Mouse (Mus musculus): Measurements from ENCODE around the gene Atrnl1. TPM values are rescaled to one million over a fixed set of nuclear protein-coding genes. Genes with fewer than 3 reads are reported as not detected.

Atrnl1 gene
- polyA plus RNA-seq, 1 experiment from 2014 or later: 7.0 TPM

- no peak overlapping the region for H3K4me2 ChIP-seq
- no peaks in the 10 kb centered on the region for H3K27me3 ChIP-seq (replicated peaks)
- no peak overlapping the region for H3K27ac ChIP-seq (replicated peaks)
- no peak overlapping the region for H3K9ac ChIP-seq (replicated peaks)
- H3K36me3 ChIP-seq: no peaks in the 10 kb centered on the region
- H3K4me3 ChIP-seq (replicated peaks): no peak overlapping the region
- H3K9me3 ChIP-seq (replicated peaks): no peaks in the 10 kb centered on the region
- 93% methylated on average over 6 of the region's 6 CpGs for WGBS
- peaks cover 7% of the 10 kb centered on the region for H3K4me1 ChIP-seq
- ATAC-seq (ENCODE audit: low FRiP score): no peak
Observed at GRCm38 (mm10) chr19:58117595-58117994, 506.8 kb downstream of the Atrnl1 start.

GRCm38 (mm10) chr19:58118141-58118835, 507.5 kb downstream of the Atrnl1 start:
- WGBS: 59% methylated on average over 19 of the region's 19 CpGs

GRCm38 (mm10) chr19:58118864-58119263, 508.0 kb downstream of the Atrnl1 start:
- H3K9me3 ChIP-seq (replicated peaks): no peaks in the 10 kb centered on the region
- 63% methylated on average over 11 of the region's 11 CpGs for WGBS
- H3K36me3 ChIP-seq: no peaks in the 10 kb centered on the region
- no peak overlapping the region for H3K27ac ChIP-seq (replicated peaks)
- H3K4me1 ChIP-seq: peaks cover 7% of the 10 kb centered on the region
- no peak for ATAC-seq (ENCODE audit: low FRiP score)
- no peaks in the 10 kb centered on the region for H3K27me3 ChIP-seq (replicated peaks)
- H3K4me3 ChIP-seq (replicated peaks): no peak overlapping the region
- H3K4me2 ChIP-seq: peak overlapping the region; percentile 6; the same call in 1 of the 2 replicates
- no peak overlapping the region for H3K9ac ChIP-seq (replicated peaks)

More at GRCm38 (mm10) chr19:58118141-58118835, 507.5 kb downstream of the Atrnl1 start:
- Histone ChIP-seq H3K27me3 (replicated peaks) (no peaks in the 10 kb centered on the region), H3K9ac (replicated peaks) (no peak overlapping the region), H3K4me2 (peak overlapping the region; percentile 6; the same call in 1 of the 2 replicates), H3K9me3 (replicated peaks) (no peaks in the 10 kb centered on the region), H3K36me3 (no peaks in the 10 kb centered on the region), H3K27ac (replicated peaks) (peak overlapping the region; percentile 38; the same call in 1 of the 2 replicates), H3K4me1 (peaks cover 7% of the 10 kb centered on the region), H3K4me3 (replicated peaks) (no peak overlapping the region)
- peak; percentile 57; the same call in 1 of the 2 replicates for ATAC-seq (ENCODE audit: low FRiP score)

- Histone ChIP-seq H3K4me3 (replicated peaks) (no peak overlapping the region), H3K4me2 (no peak overlapping the region), H3K4me1 (peaks cover 12% of the 10 kb centered on the region), H3K9ac (replicated peaks) (no peak overlapping the region), H3K9me3 (replicated peaks) (no peaks in the 10 kb centered on the region), H3K27me3 (replicated peaks) (no peaks in the 10 kb centered on the region), H3K27ac (replicated peaks) (no peak overlapping the region), H3K36me3 (no peaks in the 10 kb centered on the region)
- ATAC-seq (ENCODE audit: low FRiP score): no peak
- WGBS: 70% methylated on average over 13 of the region's 13 CpGs
Observed at GRCm38 (mm10) chr19:58119681-58120173, 508.9 kb downstream of the Atrnl1 start.

- Histone ChIP-seq H3K4me3 (replicated peaks) (no peak overlapping the region), H3K4me1 (peaks cover 22% of the 10 kb centered on the region), H3K4me2 (no peak overlapping the region), H3K9ac (replicated peaks) (no peak overlapping the region), H3K27me3 (replicated peaks) (no peaks in the 10 kb centered on the region), H3K36me3 (no peaks in the 10 kb centered on the region), H3K9me3 (replicated peaks) (no peaks in the 10 kb centered on the region), H3K27ac (replicated peaks) (no peak overlapping the region)
- WGBS: 93% methylated on average over 9 of the region's 9 CpGs
- ATAC-seq (ENCODE audit: low FRiP score): no peak
Observed at GRCm38 (mm10) chr19:58120661-58121060, 509.8 kb downstream of the Atrnl1 start.

- H3K36me3 ChIP-seq: no peaks in the 10 kb centered on the region
- no peak overlapping the region for H3K27ac ChIP-seq (replicated peaks)
- H3K4me3 ChIP-seq (replicated peaks): no peak overlapping the region
- H3K27me3 ChIP-seq (replicated peaks): no peaks in the 10 kb centered on the region
- no peaks in the 10 kb centered on the region for H3K9me3 ChIP-seq (replicated peaks)
- H3K9ac ChIP-seq (replicated peaks): no peak overlapping the region
- no peak overlapping the region for H3K4me2 ChIP-seq
- H3K4me1 ChIP-seq: peaks cover 23% of the 10 kb centered on the region
- 30% methylated on average over 6 of the region's 6 CpGs for WGBS
- no peak for ATAC-seq (ENCODE audit: low FRiP score)
Observed at GRCm38 (mm10) chr19:58121628-58122027, 510.8 kb downstream of the Atrnl1 start.

GRCm38 (mm10) chr19:58123620-58124019, 512.8 kb downstream of the Atrnl1 start:
- Histone ChIP-seq H3K9me3 (replicated peaks) (no peaks in the 10 kb centered on the region), H3K4me2 (no peak overlapping the region), H3K9ac (replicated peaks) (no peak overlapping the region), H3K27me3 (replicated peaks) (no peaks in the 10 kb centered on the region), H3K27ac (replicated peaks) (no peak overlapping the region), H3K4me3 (replicated peaks) (no peak overlapping the region), H3K4me1 (peaks cover 17% of the 10 kb centered on the region), H3K36me3 (no peaks in the 10 kb centered on the region)
- 95% methylated on average over 3 of the region's 3 CpGs for WGBS
- no peak for ATAC-seq (ENCODE audit: low FRiP score)

GRCm38 (mm10) chr19:58124566-58124965, 513.7 kb downstream of the Atrnl1 start:
- H3K9me3 ChIP-seq (replicated peaks): 0 out of 2 replicates have a peak, but pooled peaks cover 3% of the 10 kb centered on the region
- no peaks in the 10 kb centered on the region for H3K36me3 ChIP-seq
- H3K4me1 ChIP-seq: peaks cover 16% of the 10 kb centered on the region
- ATAC-seq (ENCODE audit: low FRiP score): no peak
- 47% methylated on average over 5 of the region's 5 CpGs for WGBS
- no peak overlapping the region; the same call in 1 of the 2 replicates for H3K4me2 ChIP-seq
- no peak overlapping the region for H3K9ac ChIP-seq (replicated peaks)
- H3K27ac ChIP-seq (replicated peaks): no peak overlapping the region
- no peaks in the 10 kb centered on the region for H3K27me3 ChIP-seq (replicated peaks)
- no peak overlapping the region for H3K4me3 ChIP-seq (replicated peaks)

- H3K4me2 ChIP-seq: peak overlapping the region; percentile 43
- no peak overlapping the region for H3K4me3 ChIP-seq (replicated peaks)
- ATAC-seq (ENCODE audit: low FRiP score): peak; percentile 31; the same call in 1 of the 2 replicates
- H3K36me3 ChIP-seq: no peaks in the 10 kb centered on the region
- WGBS: 19% methylated on average over 14 of the region's 14 CpGs
- H3K9me3 ChIP-seq (replicated peaks): 0 out of 2 replicates have a peak, but pooled peaks cover 7% of the 10 kb centered on the region
- no peak overlapping the region for H3K9ac ChIP-seq (replicated peaks)
- H3K27me3 ChIP-seq (replicated peaks): no peaks in the 10 kb centered on the region
- no peak overlapping the region for H3K27ac ChIP-seq (replicated peaks)
- peaks cover 16% of the 10 kb centered on the region for H3K4me1 ChIP-seq
Observed at GRCm38 (mm10) chr19:58125010-58125409, 514.2 kb downstream of the Atrnl1 start.

- 95% methylated on average over 9 of the region's 9 CpGs for WGBS
Observed at GRCm38 (mm10) chr19:58131896-58132295, 521.1 kb downstream of the Atrnl1 start.

GRCm38 (mm10) chr19:58140191-58140784, 529.5 kb downstream of the Atrnl1 start:
- no peak overlapping the region for H3K4me3 ChIP-seq (replicated peaks)
- H3K4me1 ChIP-seq: peaks cover 8% of the 10 kb centered on the region
- no peaks in the 10 kb centered on the region for H3K27me3 ChIP-seq (replicated peaks)
- no peak overlapping the region for H3K4me2 ChIP-seq
- no peaks in the 10 kb centered on the region for H3K9me3 ChIP-seq (replicated peaks)
- H3K27ac ChIP-seq (replicated peaks): no peak overlapping the region
- no peaks in the 10 kb centered on the region for H3K36me3 ChIP-seq
- H3K9ac ChIP-seq (replicated peaks): no peak overlapping the region
- WGBS: 20% methylated on average over 13 of the region's 13 CpGs
- ATAC-seq (ENCODE audit: low FRiP score): no peak

More at GRCm38 (mm10) chr19:58131896-58132295, 521.1 kb downstream of the Atrnl1 start:
- H3K9me3 ChIP-seq (replicated peaks): 0 out of 2 replicates have a peak, but pooled peaks cover 7% of the 10 kb centered on the region
- no peak overlapping the region for H3K27ac ChIP-seq (replicated peaks)
- no peak overlapping the region for H3K4me2 ChIP-seq
- H3K9ac ChIP-seq (replicated peaks): no peak overlapping the region
- H3K36me3 ChIP-seq: 0 out of 2 replicates have a peak, but pooled peaks cover 2% of the 10 kb centered on the region
- H3K27me3 ChIP-seq (replicated peaks): no peaks in the 10 kb centered on the region
- no peak for ATAC-seq (ENCODE audit: low FRiP score)
- H3K4me1 ChIP-seq: no peaks in the 10 kb centered on the region
- H3K4me3 ChIP-seq (replicated peaks): no peak overlapping the region

All from neural tube, embryonic 15.5 days (tissue).